In the genomic region with DNA sequence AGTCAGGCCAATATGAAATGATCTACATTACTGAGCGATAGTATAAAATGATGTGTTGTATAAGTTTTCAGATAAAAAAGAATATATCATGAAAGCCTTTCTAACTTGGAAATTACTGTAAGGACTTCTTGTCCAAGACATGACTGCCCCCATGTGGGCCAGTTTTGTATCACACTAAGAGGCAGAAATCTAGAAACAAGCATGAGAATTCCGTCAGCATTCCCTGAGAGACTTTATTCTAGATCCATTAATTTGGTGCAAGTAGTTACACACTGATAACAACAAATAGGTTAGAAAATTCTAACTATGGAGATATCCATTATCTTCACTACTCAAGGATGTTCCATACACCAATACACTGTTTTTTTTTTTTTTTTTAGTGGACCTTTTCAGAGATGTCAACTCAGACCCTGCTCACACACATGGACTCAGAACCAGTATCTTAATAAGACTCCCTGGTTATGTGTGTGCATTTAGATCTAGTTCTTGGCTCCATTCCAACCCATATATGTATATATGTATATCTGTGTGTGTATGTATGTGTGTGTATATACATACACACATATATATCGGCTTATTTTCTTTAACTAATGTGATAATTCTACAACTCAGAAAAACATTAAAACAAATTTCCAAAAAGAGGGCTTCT, we compare ENCODE assay signal across 8 mouse cellular contexts.
A peak's percentile ranks its signal among the peaks of the same experiment; 100 is the strongest.
DNase-seq lines count a peak whose midpoint lies in the region; ATAC-seq and TF ChIP-seq lines count a peak whose summit lies in the region.

No protein-coding gene starts in this region.

- no peaks in the 10 kb centered on the region for H3K27me3 ChIP-seq in liver, postnatal 0 days (ENCODE audit: insufficient read depth, low read length)

- H3K4me3 ChIP-seq in liver, postnatal 0 days (ENCODE audit: low read depth, low read length) = no peak overlapping the region

- no peak overlapping the region for H3K27ac ChIP-seq in liver, postnatal 0 days (ENCODE audit: low read depth)

- TF ChIP-seq EP300 in liver, postnatal 0 days (IDR thresholded peaks at IDR 0.05; ENCODE audit: low read depth) = no peak

- ATAC-seq in liver, postnatal 0 days = no peak

- H3K4me2 ChIP-seq in liver, postnatal 0 days (ENCODE audit: low read depth, low read length) = no peak overlapping the region

- 66% methylated on average over 3 of the region's 3 CpGs for WGBS in liver, postnatal 0 days (ENCODE audit: insufficient replicate concordance)

- DNase-seq in A20 (ENCODE audit: low read depth, low spot score) (peak; percentile 43), ES-CJ7 (ENCODE audit: low read depth, low spot score) (peak; percentile 53)
- DNase-seq in cerebellum, adult 18-20 months = peak; percentile 49 to 64
- DNase-seq in forelimb bud, embryonic 11.5 days (ENCODE audit: low read depth, low spot score) = peak; percentile 73
- peak; percentile 73 for DNase-seq in kidney, postnatal 14 days
- peak; percentile 56 for DNase-seq in liver, postnatal 0 days
- DNase-seq in retina, adult 2 months (ENCODE audit: low read depth, low spot score) = peak; percentile 16
- DNase-seq in T-cell, adult 2 months (ENCODE audit: low spot score) = no peak

- no peaks in the 10 kb centered on the region for H3K9me3 ChIP-seq in liver, postnatal 0 days (ENCODE audit: low read length)

- TF ChIP-seq CTCF in liver, postnatal 0 days (IDR thresholded peaks at IDR 0.05; ENCODE audit: low read depth) = peak; percentile 64

- no peaks in the 10 kb centered on the region for H3K4me1 ChIP-seq in liver, postnatal 0 days (ENCODE audit: insufficient read depth)

- 0 out of 2 replicates have a peak, but pooled peaks cover 1% of the 10 kb centered on the region for H3K36me3 ChIP-seq in liver, postnatal 0 days (replicated peaks; ENCODE audit: insufficient read depth, low read length)

- no peak overlapping the region for H3K9ac ChIP-seq in liver, postnatal 0 days (replicated peaks)
